Mouse (Mus musculus) heart, embryonic 16.5 days (tissue): ENCODE measurements around the gene Sec31b. TPM values are rescaled to one million over a fixed set of nuclear protein-coding genes. Genes with fewer than 3 reads are reported as not detected.
A peak's percentile ranks its signal among the peaks of the same experiment; 100 is the strongest.

Experiments used
- ATAC-seq: fragments of 200-750 bp; cut with Nextera tagmentation; replicated peaks from 2 replicates; pipeline ENCODE4 v1.8.0; 2017; ENCODE audit warnings: moderate number of reproducible peaks; ENCODE audit not compliant: insufficient read depth, low FRiP score; ENCODE audit errors: extremely low read depth
- H3K27ac ChIP-seq: fragments of 300-500 bp; sonication (generic); 2 replicates; pipeline ENCODE4 v1.5.1; 2014; ENCODE audit warnings: mild to moderate bottlenecking, low read length, control low read depth, moderate library complexity
- H3K27me3 ChIP-seq: fragments of 300-500 bp; sonication (generic); 2 replicates; pipeline ENCODE4 v1.6.1; 2014; ENCODE audit warnings: low read length, mixed read lengths; ENCODE audit not compliant: control insufficient read depth, insufficient read depth
- H3K36me3 ChIP-seq: fragments of 300-500 bp; sonication (generic); 2 replicates; pipeline ENCODE4 v1.6.1; 2014; ENCODE audit not compliant: control insufficient read depth, insufficient read depth
- H3K4me1 ChIP-seq: fragments of 300-500 bp; sonication (generic); 2 replicates; pipeline ENCODE4 v1.6.1; 2014; ENCODE audit warnings: low read length, mixed read lengths; ENCODE audit not compliant: control insufficient read depth, insufficient read depth
- H3K4me2 ChIP-seq: fragments of 300-500 bp; sonication (generic); 2 replicates; pipeline ENCODE4 v1.6.1; 2014; ENCODE audit warnings: low read depth, mild to moderate bottlenecking, control low read depth, low read length
- H3K4me3 ChIP-seq: fragments of 300-500 bp; sonication (generic); 2 replicates; pipeline ENCODE4 v1.5.1; 2014; ENCODE audit warnings: mild to moderate bottlenecking, control low read depth, low read length
- H3K9ac ChIP-seq: fragments of 300-500 bp; sonication (generic); 2 replicates; pipeline ENCODE4 v1.6.1; 2014; ENCODE audit warnings: low read length, control low read depth
- H3K9me3 ChIP-seq: fragments of 300-500 bp; sonication (generic); replicated peaks from 2 replicates; pipeline ENCODE4 v1.6.1; 2016; ENCODE audit warnings: low read length; ENCODE audit not compliant: control insufficient read depth
- WGBS: fragments of 180-500 bp; shearing (Covaris S2); extraction: QIAGEN DNeasy Blood & Tissue Kit; methylation state at CpG from one replicate; pipeline ENCODE4 v1.1.7; 2014; 5-methylcytosine and 5-hydroxymethylcytosine counted together
- polyA plus RNA-seq: library from polyadenylated mRNA; unstranded; fragments of >200 nt; fragmentation: Nextera tagmentation; extraction: Ambion mirVana; gene quantifications from 2 replicates; pipeline ENCODE4 v1.2.1, GENCODE M21; 2015

Gene Sec31b
- polyA plus RNA-seq, 1 experiment from 2014 or later: 2.3 TPM

DNA sequence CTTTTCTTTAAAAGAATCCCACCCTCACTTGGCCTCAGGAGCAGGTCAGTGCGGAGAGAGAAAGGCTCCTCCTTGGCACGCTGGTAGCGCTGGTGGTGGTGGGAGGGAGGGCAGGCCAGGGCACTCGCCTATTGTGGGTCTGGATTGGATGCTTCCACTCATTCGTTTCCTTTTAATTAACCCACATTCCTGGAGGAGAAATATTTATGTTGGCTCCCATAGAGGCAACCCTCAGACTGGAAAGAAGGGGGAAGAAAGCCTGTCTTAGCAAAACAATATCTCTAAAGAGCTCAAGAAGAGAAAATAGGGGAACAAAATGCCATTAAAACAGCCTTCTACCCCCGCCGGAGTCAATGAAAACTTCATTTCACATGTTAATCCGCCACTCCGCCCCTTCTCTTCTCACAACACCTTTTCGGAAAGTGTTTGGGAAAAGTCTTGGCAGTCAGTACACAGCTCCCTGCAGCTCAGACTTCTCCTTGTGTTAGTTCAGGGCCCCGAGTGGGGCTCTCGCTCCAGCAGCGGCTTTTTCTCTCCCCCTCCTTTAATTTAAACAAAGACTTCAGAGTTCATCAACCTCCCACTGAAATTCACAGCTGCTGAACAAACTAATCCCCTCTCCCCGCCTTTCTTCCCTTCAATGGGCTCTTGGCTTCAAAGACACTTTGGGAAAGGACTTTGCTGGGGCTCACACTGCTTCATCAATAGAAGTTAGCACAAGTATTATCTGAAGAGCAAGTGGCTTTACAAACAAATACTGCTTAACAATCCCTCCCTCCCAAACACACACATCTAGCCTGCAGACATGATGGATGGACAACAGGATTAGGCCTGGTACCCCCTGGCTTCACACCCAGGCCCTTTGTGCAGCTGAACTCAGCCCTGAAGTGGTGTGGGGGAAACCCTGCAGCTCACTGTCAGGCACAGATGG, 30.9 kb downstream of the Sec31b start:
- H3K27me3 ChIP-seq: peaks cover 39% of the 10 kb centered on the region
- ATAC-seq: no peak
- H3K27ac ChIP-seq: no peak overlapping the region
- H3K36me3 ChIP-seq: no peaks in the 10 kb centered on the region
- H3K9me3 ChIP-seq: no peaks in the 10 kb centered on the region
- H3K4me2 ChIP-seq: no peak overlapping the region
- WGBS: 41% methylated on average over 14 of the region's 14 CpGs
- no peak overlapping the region for H3K4me3 ChIP-seq
- peaks cover 11% of the 10 kb centered on the region; the same call in 1 of the 2 replicates for H3K4me1 ChIP-seq
- no peak overlapping the region for H3K9ac ChIP-seq

DNA sequence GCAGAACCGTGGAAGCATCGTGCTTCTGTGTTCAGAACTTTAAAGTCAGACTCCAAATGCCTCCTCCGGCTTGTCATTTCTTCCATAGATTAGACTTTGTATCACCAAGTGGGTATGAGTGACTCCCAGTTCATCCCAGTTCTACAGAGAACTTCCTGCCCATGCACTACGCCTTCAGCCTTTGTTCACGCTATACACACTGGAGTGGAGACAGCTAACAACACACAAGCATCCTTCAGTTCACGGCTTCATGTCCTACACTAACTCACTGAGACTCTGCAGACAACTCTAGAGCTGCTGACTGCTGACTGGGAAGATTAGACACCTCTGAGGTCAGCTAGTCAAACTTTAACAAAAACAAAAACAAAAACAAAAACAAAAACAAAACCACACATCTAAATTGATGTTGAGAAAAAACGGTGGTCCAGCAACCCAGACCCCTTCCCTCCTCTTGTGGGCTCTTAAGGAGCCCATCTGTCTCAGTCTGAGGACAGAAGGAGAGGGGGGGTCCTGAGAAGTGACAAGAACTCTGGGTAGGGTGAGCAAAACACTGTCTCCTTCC, 31.7 kb downstream of the Sec31b start:
- Histone ChIP-seq H3K4me3 (no peak overlapping the region), H3K36me3 (no peaks in the 10 kb centered on the region), H3K4me1 (peaks cover 11% of the 10 kb centered on the region; the same call in 1 of the 2 replicates), H3K27me3 (peaks cover 42% of the 10 kb centered on the region), H3K4me2 (no peak overlapping the region), H3K9me3 (no peaks in the 10 kb centered on the region), H3K27ac (no peak overlapping the region), H3K9ac (no peak overlapping the region)
- no peak for ATAC-seq
- whole genome bisulfite sequencing: 26% methylated on average over 7 of the region's 7 CpGs

DNA sequence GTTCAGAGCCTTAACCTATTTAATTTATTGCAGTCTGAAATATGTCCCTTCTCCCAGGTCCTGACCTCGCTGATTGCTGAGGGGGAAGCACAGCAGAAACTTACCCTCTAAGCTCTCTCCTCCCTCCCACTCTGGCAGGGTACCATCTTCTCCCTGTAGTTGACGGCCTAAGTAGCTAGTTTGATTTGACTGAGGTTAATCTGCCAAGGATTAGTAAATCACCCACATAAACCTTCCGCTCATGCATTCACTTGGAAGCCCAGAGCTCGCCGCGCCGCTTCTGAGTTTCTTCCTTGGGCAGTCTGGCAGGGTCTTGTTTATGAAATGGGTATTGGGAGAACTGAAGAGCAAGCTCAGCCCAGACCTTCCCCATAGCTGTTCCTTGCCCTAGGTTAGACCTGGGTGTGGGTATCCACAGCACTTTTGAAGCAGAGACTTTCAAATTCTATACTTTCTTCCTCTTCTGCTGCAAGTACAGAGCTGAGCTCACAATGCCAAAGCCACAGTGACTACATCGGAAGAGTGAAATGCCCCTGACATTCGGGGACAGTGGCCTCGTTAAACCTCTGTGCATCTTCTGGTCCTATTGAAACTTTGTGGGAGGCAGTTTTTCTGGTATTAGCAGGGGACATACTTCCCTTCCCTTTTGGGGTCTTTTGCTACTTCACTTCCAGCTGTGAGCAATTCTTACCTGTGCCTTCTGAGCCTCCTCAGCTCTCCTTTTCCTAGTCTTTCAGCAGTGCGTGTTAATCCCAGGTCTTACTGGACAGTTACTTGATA, 32.4 kb downstream of the Sec31b start:
- Histone ChIP-seq H3K27ac (no peak overlapping the region), H3K4me3 (no peak overlapping the region), H3K9me3 (no peaks in the 10 kb centered on the region), H3K4me2 (no peak overlapping the region), H3K9ac (no peak overlapping the region), H3K27me3 (peaks cover 47% of the 10 kb centered on the region), H3K4me1 (peaks cover 11% of the 10 kb centered on the region; the same call in 1 of the 2 replicates), H3K36me3 (no peaks in the 10 kb centered on the region)
- WGBS: 36% methylated on average over 11 of the region's 11 CpGs
- no peak for ATAC-seq

DNA sequence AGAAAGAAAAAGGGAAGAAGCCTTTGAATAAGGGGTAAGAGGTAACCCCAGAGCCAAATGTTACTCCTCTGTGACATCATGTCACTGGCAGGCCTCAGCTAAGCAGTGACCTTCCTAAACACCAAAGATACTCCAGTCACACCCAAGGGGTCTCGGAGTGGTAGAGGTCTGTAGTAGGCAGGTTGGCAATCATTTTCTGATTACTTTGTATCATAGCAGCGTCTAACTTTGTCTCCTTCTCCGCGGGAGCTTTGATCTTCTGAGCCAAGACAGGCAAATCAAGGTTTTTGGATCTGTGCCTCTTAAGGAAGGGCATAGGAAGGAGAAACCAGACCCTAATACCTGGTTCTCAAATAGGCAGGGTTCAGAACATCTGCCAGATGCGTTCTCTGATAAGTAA, 33.1 kb downstream of the Sec31b start:
- WGBS: 42% methylated on average over 5 of the region's 5 CpGs
- Histone ChIP-seq H3K4me2 (no peak overlapping the region), H3K9me3 (no peaks in the 10 kb centered on the region), H3K9ac (no peak overlapping the region), H3K27me3 (peaks cover 47% of the 10 kb centered on the region), H3K36me3 (no peaks in the 10 kb centered on the region), H3K4me1 (peaks cover 11% of the 10 kb centered on the region; the same call in 1 of the 2 replicates), H3K27ac (no peak overlapping the region), H3K4me3 (no peak overlapping the region)
- ATAC-seq: no peak

DNA sequence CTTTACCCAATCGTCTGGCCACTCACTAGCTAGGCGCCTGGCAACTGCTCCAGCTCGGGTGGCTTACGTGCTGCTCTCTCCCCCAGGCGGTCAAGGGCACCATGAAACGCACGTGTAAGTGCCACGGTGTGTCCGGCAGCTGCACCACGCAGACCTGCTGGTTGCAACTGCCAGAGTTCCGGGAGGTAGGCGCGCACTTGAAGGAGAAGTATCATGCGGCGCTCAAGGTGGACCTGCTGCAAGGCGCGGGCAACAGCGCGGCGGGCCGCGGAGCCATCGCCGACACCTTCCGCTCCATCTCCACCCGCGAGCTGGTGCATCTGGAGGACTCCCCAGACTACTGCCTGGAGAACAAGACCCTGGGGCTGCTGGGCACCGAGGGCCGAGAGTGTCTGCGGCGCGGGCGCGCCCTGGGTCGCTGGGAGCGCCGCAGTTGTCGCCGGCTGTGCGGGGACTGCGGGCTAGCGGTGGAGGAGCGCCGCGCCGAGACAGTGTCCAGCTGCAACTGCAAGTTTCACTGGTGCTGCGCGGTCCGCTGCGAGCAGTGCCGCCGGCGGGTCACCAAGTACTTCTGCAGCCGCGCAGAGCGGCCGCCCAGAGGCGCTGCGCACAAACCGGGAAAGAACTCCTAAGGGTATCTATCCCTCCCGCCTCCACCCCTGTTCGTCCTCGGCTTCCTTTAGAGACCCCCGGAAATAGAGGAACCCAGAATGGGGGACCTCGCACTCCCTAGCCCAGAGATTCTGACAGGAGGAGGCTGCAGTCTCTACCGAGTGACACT, 34.0 kb downstream of the Sec31b start:
- Histone ChIP-seq H3K4me3 (peak overlapping the region; percentile 62), H3K27me3 (peaks cover 50% of the 10 kb centered on the region), H3K9ac (peak overlapping the region; percentile 66), H3K9me3 (no peaks in the 10 kb centered on the region), H3K4me1 (peaks cover 11% of the 10 kb centered on the region; the same call in 1 of the 2 replicates), H3K4me2 (peak overlapping the region; percentile 94), H3K36me3 (no peaks in the 10 kb centered on the region), H3K27ac (no peak overlapping the region)
- 1% methylated on average over 66 of the region's 66 CpGs for WGBS
- ATAC-seq: peak; percentile 43

DNA sequence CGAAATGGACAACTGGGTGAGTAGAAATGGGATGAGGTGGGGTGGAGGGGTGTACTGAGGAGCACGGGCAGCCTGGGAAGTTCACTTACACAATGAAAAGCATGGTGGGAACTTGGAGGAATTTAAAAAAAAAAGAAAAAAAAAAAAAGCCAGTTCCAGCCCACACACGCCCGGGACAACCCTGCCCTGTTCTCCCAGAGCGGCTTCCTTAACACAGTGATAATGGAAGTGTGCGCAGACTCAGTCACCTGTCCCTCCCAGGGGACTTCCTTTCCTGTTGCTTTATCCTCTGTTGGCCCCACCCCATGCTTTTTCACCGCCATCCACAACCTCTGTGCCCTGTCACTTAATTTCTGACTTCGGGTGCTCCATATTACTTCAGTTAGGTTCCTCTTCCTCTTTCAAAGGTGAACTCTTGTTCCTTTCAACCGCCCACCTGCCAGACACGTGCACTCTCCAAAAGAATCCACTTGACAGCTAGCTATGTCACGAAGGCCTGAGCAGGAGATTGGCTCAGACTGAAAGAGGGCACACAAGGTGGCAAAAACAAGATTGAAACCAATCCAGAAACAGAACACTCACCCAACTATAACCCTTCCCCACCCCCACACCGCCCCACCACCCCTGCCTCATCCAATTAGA, 35.0 kb downstream of the Sec31b start:
- Histone ChIP-seq H3K27ac (no peak overlapping the region), H3K4me1 (peaks cover 11% of the 10 kb centered on the region; the same call in 1 of the 2 replicates), H3K4me2 (peak overlapping the region; percentile 94; the same call in 1 of the 2 replicates), H3K9ac (no peak overlapping the region), H3K9me3 (no peaks in the 10 kb centered on the region), H3K4me3 (peak overlapping the region; percentile 62), H3K36me3 (no peaks in the 10 kb centered on the region), H3K27me3 (peaks cover 50% of the 10 kb centered on the region)
- ATAC-seq: no peak
- WGBS: 6% methylated on average over 12 of the region's 12 CpGs

DNA sequence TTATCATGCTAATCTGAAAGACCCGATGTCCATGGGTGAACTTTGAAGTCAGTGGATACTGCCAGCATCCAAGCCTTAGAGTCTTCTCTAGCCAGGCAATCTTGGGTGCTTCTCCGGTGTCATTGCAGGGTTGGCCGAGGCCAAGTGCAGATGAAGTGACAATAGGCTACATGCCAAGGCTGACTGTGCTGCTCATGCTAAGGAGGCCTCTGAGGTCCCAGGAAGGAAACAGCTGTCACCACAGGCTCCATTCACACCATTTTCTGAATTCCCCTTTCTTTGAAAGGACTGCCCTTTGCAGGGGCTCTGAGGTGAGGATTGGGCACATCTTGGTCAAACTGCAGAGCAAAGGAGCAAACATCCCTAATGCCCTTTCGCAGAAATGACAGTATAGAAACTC, 42.9 kb downstream of the Sec31b start:
- no peak overlapping the region for H3K4me2 ChIP-seq
- no peaks in the 10 kb centered on the region for H3K4me1 ChIP-seq
- WGBS: 49% methylated on average over 4 of the region's 4 CpGs
- H3K9ac ChIP-seq: no peak overlapping the region
- no peak for ATAC-seq
- H3K4me3 ChIP-seq: no peak overlapping the region
- no peaks in the 10 kb centered on the region for H3K9me3 ChIP-seq
- H3K36me3 ChIP-seq: no peaks in the 10 kb centered on the region
- H3K27me3 ChIP-seq: peaks cover 7% of the 10 kb centered on the region; the same call in 1 of the 2 replicates
- H3K27ac ChIP-seq: no peak overlapping the region

DNA sequence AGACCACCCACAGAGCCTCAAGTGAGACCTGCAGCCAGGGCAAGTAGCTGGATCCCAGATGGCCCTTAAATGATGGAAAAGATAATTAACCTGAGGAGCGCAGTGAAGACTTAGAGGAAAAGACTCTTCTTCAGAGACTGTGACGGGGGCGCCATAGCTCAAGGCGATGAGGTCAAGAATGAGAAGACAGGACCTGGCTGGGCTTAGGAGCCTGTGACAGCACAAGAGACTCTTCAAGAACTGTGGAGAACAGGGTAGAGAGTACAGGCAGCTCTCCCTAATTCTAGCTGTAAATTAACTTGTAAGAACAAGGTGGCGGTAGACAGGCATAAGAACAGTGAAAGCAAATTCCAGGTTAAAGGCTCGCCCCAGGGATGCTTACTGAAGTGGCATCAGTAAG, 43.7 kb downstream of the Sec31b start:
- Histone ChIP-seq H3K9ac (no peak overlapping the region), H3K27ac (no peak overlapping the region), H3K4me3 (no peak overlapping the region), H3K27me3 (peaks cover 4% of the 10 kb centered on the region; the same call in 1 of the 2 replicates), H3K4me1 (no peaks in the 10 kb centered on the region), H3K4me2 (no peak overlapping the region), H3K9me3 (no peaks in the 10 kb centered on the region), H3K36me3 (no peaks in the 10 kb centered on the region)
- 78% methylated on average over 6 of the region's 6 CpGs for WGBS
- no peak for ATAC-seq
